Mouse (Mus musculus): ENCODE results near the gene Fam174b. TPM values are rescaled to one million over a fixed set of nuclear protein-coding genes. Genes with fewer than 3 reads are reported as not detected.

Gene Fam174b
- polyA plus RNA-seq, 1 experiment from 2014 or later, result 28.8 TPM

GRCm38 (mm10) chr7:73792641-73793040, 52.5 kb downstream of the Fam174b start:
- H3K4me2 ChIP-seq (ENCODE audit: low read length), result no peak overlapping the region
- 81% methylated on average over 3 of the region's 3 CpGs for WGBS
- H3K27ac ChIP-seq, result no peak overlapping the region
- DNase-seq (ENCODE audit: low spot score), result no peak
- no peak overlapping the region for H3K4me3 ChIP-seq (replicated peaks; ENCODE audit: low read depth, low read length)
- H3K36me3 ChIP-seq (ENCODE audit: insufficient read depth, low read length), result no peaks in the 10 kb centered on the region
- ATAC-seq (replicated peaks; ENCODE audit: low FRiP score, low read depth), result no peak
- no peaks in the 10 kb centered on the region for H3K4me1 ChIP-seq (replicated peaks; ENCODE audit: insufficient read depth, low read length)
- no peaks in the 10 kb centered on the region for H3K9me3 ChIP-seq (replicated peaks; ENCODE audit: low read length)
- H3K27me3 ChIP-seq (ENCODE audit: insufficient read depth, low read length), result no peaks in the 10 kb centered on the region
- TF ChIP-seq CTCF (IDR thresholded peaks at IDR 0.05; ENCODE audit: low read depth), result no peak
- H3K9ac ChIP-seq (ENCODE audit: low read depth, low read length), result no peak overlapping the region

- ATAC-seq (replicated peaks; ENCODE audit: low FRiP score, low read depth), result no peak
- H3K9ac ChIP-seq (ENCODE audit: low read depth, low read length), result no peak overlapping the region
- no peaks in the 10 kb centered on the region for H3K4me1 ChIP-seq (replicated peaks; ENCODE audit: insufficient read depth, low read length)
- DNase-seq (ENCODE audit: low spot score), result peak; percentile 54
- no peaks in the 10 kb centered on the region for H3K9me3 ChIP-seq (replicated peaks; ENCODE audit: low read length)
- H3K4me2 ChIP-seq (ENCODE audit: low read length), result no peak overlapping the region
- WGBS, result 42% methylated on average over 2 of the region's 2 CpGs
- no peak overlapping the region for H3K27ac ChIP-seq
- no peaks in the 10 kb centered on the region for H3K36me3 ChIP-seq (ENCODE audit: insufficient read depth, low read length)
- peak; percentile 69 for TF ChIP-seq CTCF (IDR thresholded peaks at IDR 0.05; ENCODE audit: low read depth)
- H3K27me3 ChIP-seq (ENCODE audit: insufficient read depth, low read length), result no peaks in the 10 kb centered on the region
- no peak overlapping the region for H3K4me3 ChIP-seq (replicated peaks; ENCODE audit: low read depth, low read length)
Measured at GRCm38 (mm10) chr7:73809261-73809660, 69.2 kb downstream of the Fam174b start.

GRCm38 (mm10) chr7:73811439-73811838, 71.3 kb downstream of the Fam174b start:
- H3K4me1 ChIP-seq (replicated peaks; ENCODE audit: insufficient read depth, low read length), result no peaks in the 10 kb centered on the region
- H3K27ac ChIP-seq, result no peak overlapping the region
- DNase-seq (ENCODE audit: low spot score) (no peak), ATAC-seq (replicated peaks; ENCODE audit: low FRiP score, low read depth) (no peak)
- H3K4me3 ChIP-seq (replicated peaks; ENCODE audit: low read depth, low read length), result no peak overlapping the region
- H3K36me3 ChIP-seq (ENCODE audit: insufficient read depth, low read length), result no peaks in the 10 kb centered on the region
- WGBS, result 74% methylated on average over 7 of the region's 7 CpGs
- no peak for TF ChIP-seq CTCF (IDR thresholded peaks at IDR 0.05; ENCODE audit: low read depth)
- H3K9ac ChIP-seq (ENCODE audit: low read depth, low read length), result no peak overlapping the region
- no peaks in the 10 kb centered on the region for H3K27me3 ChIP-seq (ENCODE audit: insufficient read depth, low read length)
- no peak overlapping the region for H3K4me2 ChIP-seq (ENCODE audit: low read length)
- H3K9me3 ChIP-seq (replicated peaks; ENCODE audit: low read length), result no peaks in the 10 kb centered on the region

- Histone ChIP-seq H3K36me3 (ENCODE audit: insufficient read depth, low read length) (no peaks in the 10 kb centered on the region), H3K9ac (ENCODE audit: low read depth, low read length) (no peak overlapping the region), H3K4me3 (replicated peaks; ENCODE audit: low read depth, low read length) (no peak overlapping the region), H3K9me3 (replicated peaks; ENCODE audit: low read length) (no peaks in the 10 kb centered on the region), H3K4me2 (ENCODE audit: low read length) (no peak overlapping the region), H3K27ac (no peak overlapping the region), H3K27me3 (ENCODE audit: insufficient read depth, low read length) (no peaks in the 10 kb centered on the region), H3K4me1 (replicated peaks; ENCODE audit: insufficient read depth, low read length) (no peaks in the 10 kb centered on the region)
- DNase-seq (ENCODE audit: low spot score), result no peak
- ATAC-seq (replicated peaks; ENCODE audit: low FRiP score, low read depth), result no peak
- WGBS, result 73% methylated on average over 6 of the region's 6 CpGs
- TF ChIP-seq CTCF (IDR thresholded peaks at IDR 0.05; ENCODE audit: low read depth), result no peak
Measured at GRCm38 (mm10) chr7:73812176-73812575, 72.1 kb downstream of the Fam174b start.

GRCm38 (mm10) chr7:73813887-73814286, 73.8 kb downstream of the Fam174b start:
- Histone ChIP-seq H3K4me1 (replicated peaks; ENCODE audit: insufficient read depth, low read length) (no peaks in the 10 kb centered on the region), H3K9me3 (replicated peaks; ENCODE audit: low read length) (no peaks in the 10 kb centered on the region), H3K4me2 (ENCODE audit: low read length) (no peak overlapping the region), H3K27me3 (ENCODE audit: insufficient read depth, low read length) (no peaks in the 10 kb centered on the region), H3K9ac (ENCODE audit: low read depth, low read length) (no peak overlapping the region), H3K4me3 (replicated peaks; ENCODE audit: low read depth, low read length) (no peak overlapping the region), H3K36me3 (ENCODE audit: insufficient read depth, low read length) (no peaks in the 10 kb centered on the region), H3K27ac (no peak overlapping the region)
- WGBS, result 83% methylated on average over 4 of the region's 4 CpGs
- no peak for TF ChIP-seq CTCF (IDR thresholded peaks at IDR 0.05; ENCODE audit: low read depth)
- no peak for DNase-seq (ENCODE audit: low spot score)
- ATAC-seq (replicated peaks; ENCODE audit: low FRiP score, low read depth), result no peak

GRCm38 (mm10) chr7:73814454-73814853, 74.4 kb downstream of the Fam174b start:
- TF ChIP-seq CTCF (IDR thresholded peaks at IDR 0.05; ENCODE audit: low read depth), result no peak
- ATAC-seq (replicated peaks; ENCODE audit: low FRiP score, low read depth), result peak; percentile 65; the same call in 1 of the 2 replicates
- WGBS, result 87% methylated on average over 7 of the region's 7 CpGs

More at GRCm38 (mm10) chr7:73814454-73814853, 74.4 kb downstream of the Fam174b start:
- no peak overlapping the region for H3K27ac ChIP-seq
- H3K4me3 ChIP-seq (replicated peaks; ENCODE audit: low read depth, low read length), result no peak overlapping the region
- no peak overlapping the region for H3K4me2 ChIP-seq (ENCODE audit: low read length)
- no peak for DNase-seq (ENCODE audit: low spot score)
- H3K9me3 ChIP-seq (replicated peaks; ENCODE audit: low read length), result no peaks in the 10 kb centered on the region
- no peaks in the 10 kb centered on the region for H3K36me3 ChIP-seq (ENCODE audit: insufficient read depth, low read length)
- no peaks in the 10 kb centered on the region for H3K4me1 ChIP-seq (replicated peaks; ENCODE audit: insufficient read depth, low read length)
- no peak overlapping the region for H3K9ac ChIP-seq (ENCODE audit: low read depth, low read length)
- H3K27me3 ChIP-seq (ENCODE audit: insufficient read depth, low read length), result no peaks in the 10 kb centered on the region

Measured in kidney, postnatal 0 days (tissue).